Comparison of ENCODE assay signal across 32 mouse cellular contexts in genomic region chr4:138448872-138449615, GRCm38 (mm10). TPM values are rescaled to one million over a fixed set of nuclear protein-coding genes. Genes with fewer than 3 reads are reported as not detected.
A peak's percentile ranks its signal among the peaks of the same experiment; 100 is the strongest.
DNase-seq lines count a peak whose midpoint lies in the region; ATAC-seq and TF ChIP-seq lines count a peak whose summit lies in the region.
"Had no signal": no experiment of that assay in that cellular context is flagged by ENCODE, and none has a peak within 500 bp of the region (broad histone marks: within the 10 kb centered on the region; RNA-seq: fewer than 3 reads in every experiment).

No protein-coding gene starts in this region.

- no peak for DNase-seq in hindbrain, embryonic 10.5 days (ENCODE audit: low spot score)
- peak; percentile 74 for DNase-seq in midbrain, embryonic 11.5 days (ENCODE audit: low spot score, missing footprints)
- DNase-seq in midbrain, embryonic 14.5 days = no peak
- DNase-seq in ES-CJ7 (ENCODE audit: low read depth, low spot score) = peak; percentile 75
- DNase-seq in layer of hippocampus, adult 2 months (ENCODE audit: low spot score in 2 of 2) = no peak
- no peak for DNase-seq in right cerebral cortex, adult 2 months (ENCODE audit: low spot score in 2 of 2)
- DNase-seq: adrenal gland, postnatal 25 days; cerebellum, adult 18-20 months; cerebellum, postnatal 25 days; heart, postnatal 10 days; kidney, adult 8-10 months; kidney, postnatal 10 days; layer of hippocampus, adult 9-11 months; liver, postnatal 0 days; lung, postnatal 4 days; right cerebral cortex, postnatal 25 days had no signal

- 40% methylated on average over 7 of the region's 7 CpGs for WGBS in hindbrain, embryonic 10.5 days
- 37% methylated on average over 7 of the region's 7 CpGs for WGBS in hindbrain, embryonic 12.5 days
- 34% methylated on average over 7 of the region's 7 CpGs for WGBS in midbrain, embryonic 11.5 days
- WGBS in midbrain, embryonic 14.5 days = 39% methylated on average over 7 of the region's 7 CpGs

- H3K4me1 ChIP-seq in hindbrain, embryonic 10.5 days (replicated peaks) = peaks cover 70% of the 10 kb centered on the region
- peaks cover 46% of the 10 kb centered on the region for H3K4me1 ChIP-seq in hindbrain, embryonic 12.5 days
- H3K4me1 ChIP-seq in midbrain, embryonic 11.5 days (ENCODE audit: control insufficient read depth, insufficient read depth, low read length) = peaks cover 40% of the 10 kb centered on the region
- H3K4me1 ChIP-seq in midbrain, embryonic 14.5 days (ENCODE audit: control insufficient read depth, insufficient read depth, low read length) = peaks cover 29% of the 10 kb centered on the region
- peaks cover 96% of the 10 kb centered on the region for H3K4me1 ChIP-seq in E14TG2a.4 (replicated peaks; ENCODE audit: low read depth, low read length)

- no peaks in the 10 kb centered on the region for H3K9me3 ChIP-seq in hindbrain, embryonic 10.5 days
- H3K9me3 ChIP-seq in hindbrain, embryonic 12.5 days (replicated peaks) = no peaks in the 10 kb centered on the region
- H3K9me3 ChIP-seq in midbrain, embryonic 11.5 days (ENCODE audit: control insufficient read depth, low read length) = no peaks in the 10 kb centered on the region
- no peaks in the 10 kb centered on the region for H3K9me3 ChIP-seq in midbrain, embryonic 14.5 days (ENCODE audit: control insufficient read depth, low read length)
- no peaks in the 10 kb centered on the region for H3K9me3 ChIP-seq in E14TG2a.4 (ENCODE audit: low read length)
- H3K9me3 ChIP-seq: embryonic facial prominence, embryonic 12.5 days; heart, embryonic 13.5 days; liver, embryonic 12.5 days; stomach, embryonic 15.5 days had no signal

- no peak overlapping the region for H3K4me3 ChIP-seq in hindbrain, embryonic 10.5 days
- H3K4me3 ChIP-seq in hindbrain, embryonic 12.5 days = no peak overlapping the region
- H3K4me3 ChIP-seq in midbrain, embryonic 11.5 days (ENCODE audit: low read depth, low read length) = no peak overlapping the region
- no peak overlapping the region for H3K4me3 ChIP-seq in midbrain, embryonic 14.5 days (replicated peaks; ENCODE audit: low read depth, low read length)
- peak overlapping the region; percentile 29 for H3K4me3 ChIP-seq in E14TG2a.4 (replicated peaks; ENCODE audit: low read length)
- H3K4me3 ChIP-seq in layer of hippocampus, adult 2 months = no peak overlapping the region
- H3K4me3 ChIP-seq: embryonic facial prominence, embryonic 12.5 days; heart, embryonic 13.5 days; liver, embryonic 12.5 days; megakaryocyte, embryonic 14.5 days; stomach, embryonic 15.5 days had no signal

- 0 out of 2 replicates have a peak overlapping the region, but pooled peaks have one; percentile 74 for H3K27ac ChIP-seq in hindbrain, embryonic 10.5 days
- no peak overlapping the region for H3K27ac ChIP-seq in hindbrain, embryonic 12.5 days
- no peak overlapping the region for H3K27ac ChIP-seq in midbrain, embryonic 11.5 days (ENCODE audit: low read depth, low read length)
- H3K27ac ChIP-seq in midbrain, embryonic 14.5 days (replicated peaks; ENCODE audit: low read depth, low read length) = no peak overlapping the region
- no peak overlapping the region; the same call in 1 of the 2 replicates for H3K27ac ChIP-seq in layer of hippocampus, adult 2 months
- H3K27ac ChIP-seq: embryonic facial prominence, embryonic 12.5 days; heart, embryonic 13.5 days; liver, embryonic 12.5 days; stomach, embryonic 15.5 days had no signal

- H3K36me3 ChIP-seq in hindbrain, embryonic 10.5 days = no peaks in the 10 kb centered on the region
- H3K36me3 ChIP-seq in hindbrain, embryonic 12.5 days = no peaks in the 10 kb centered on the region
- no peaks in the 10 kb centered on the region for H3K36me3 ChIP-seq in midbrain, embryonic 11.5 days (ENCODE audit: control insufficient read depth, insufficient read depth, low read length)
- no peaks in the 10 kb centered on the region for H3K36me3 ChIP-seq in midbrain, embryonic 14.5 days (ENCODE audit: control insufficient read depth, insufficient read depth, low read length)
- H3K36me3 ChIP-seq in E14TG2a.4 (ENCODE audit: insufficient read depth, low read length) = no peaks in the 10 kb centered on the region
- H3K36me3 ChIP-seq: embryonic facial prominence, embryonic 12.5 days; heart, embryonic 13.5 days; liver, embryonic 12.5 days; stomach, embryonic 15.5 days had no signal

- no peak for ATAC-seq in hindbrain, embryonic 12.5 days (ENCODE audit: low FRiP score)
- ATAC-seq in midbrain, embryonic 11.5 days (ENCODE audit: low FRiP score) = no peak
- no peak for ATAC-seq in midbrain, embryonic 14.5 days (ENCODE audit: low FRiP score, low TSS enrichment)
- ATAC-seq: CD4-positive, CD25-positive, alpha-beta regulatory T cell, adult 4 months; forebrain, embryonic 16.5 days; intestine, embryonic 16.5 days; liver, embryonic 12.5 days; liver, postnatal 0 days; Patski had no signal

- TF ChIP-seq CTCF in E14TG2a.4 (conservative IDR thresholded peaks at IDR 0.05; ENCODE audit: low read length) = no peak
- TF ChIP-seq CTCF in layer of hippocampus, adult 2 months (conservative IDR thresholded peaks at IDR 0.05) = no peak

- peaks cover 75% of the 10 kb centered on the region for H3K27me3 ChIP-seq in hindbrain, embryonic 10.5 days (ENCODE audit: insufficient read depth, poor library complexity, severe bottlenecking)
- peaks cover 21% of the 10 kb centered on the region; the same call in 1 of the 2 replicates for H3K27me3 ChIP-seq in hindbrain, embryonic 12.5 days
- peaks cover 10% of the 10 kb centered on the region for H3K27me3 ChIP-seq in midbrain, embryonic 11.5 days (ENCODE audit: control insufficient read depth, insufficient read depth, low read length)
- no peaks in the 10 kb centered on the region for H3K27me3 ChIP-seq in midbrain, embryonic 14.5 days (ENCODE audit: control insufficient read depth, insufficient read depth, low read length)
- peaks cover 6% of the 10 kb centered on the region; the same call in 1 of the 2 replicates for H3K27me3 ChIP-seq in E14TG2a.4 (ENCODE audit: insufficient read depth, low read length)
- H3K27me3 ChIP-seq: Patski; stomach, embryonic 15.5 days had no signal

- no peak overlapping the region for H3K9ac ChIP-seq in hindbrain, embryonic 12.5 days
- H3K9ac ChIP-seq in midbrain, embryonic 11.5 days (ENCODE audit: low read length) = no peak overlapping the region
- H3K9ac ChIP-seq in midbrain, embryonic 14.5 days (replicated peaks; ENCODE audit: low read length) = no peak overlapping the region
- H3K9ac ChIP-seq: embryonic facial prominence, embryonic 12.5 days; heart, embryonic 13.5 days; liver, embryonic 12.5 days; liver, postnatal 0 days; stomach, embryonic 15.5 days had no signal

- H3K4me2 ChIP-seq in hindbrain, embryonic 12.5 days (replicated peaks) = no peak overlapping the region
- H3K4me2 ChIP-seq in midbrain, embryonic 11.5 days = no peak overlapping the region
- no peak overlapping the region for H3K4me2 ChIP-seq in midbrain, embryonic 14.5 days (ENCODE audit: low read length)
- H3K4me2 ChIP-seq: embryonic facial prominence, embryonic 12.5 days; heart, embryonic 13.5 days; liver, embryonic 12.5 days; stomach, embryonic 15.5 days had no signal

RNA-seq across cellular contexts. Expression of gene Camk2n1, which starts 5.1 kb away (rescaled TPM):
- polyA plus RNA-seq in hindbrain, embryonic 10.5 days (2016; fragmentation: Nextera tagmentation; extraction: Ambion mirVana) = 2.9 and 5.1 TPM in 2 replicates
- polyA plus RNA-seq in hindbrain, embryonic 12.5 days (2016; fragmentation: Nextera tagmentation; extraction: Ambion mirVana) = 7.9 TPM in 2 replicates
- polyA plus RNA-seq in midbrain, embryonic 11.5 days (2014; fragmentation: Nextera tagmentation; extraction: Ambion mirVana) = 6.0 and 6.1 TPM in 2 replicates
- 15.4 and 20.5 TPM in 2 replicates for polyA plus RNA-seq in midbrain, embryonic 14.5 days (2014; fragmentation: Nextera tagmentation; extraction: Ambion mirVana)
- 100 to 1,000 TPM; 378 to 385 TPM for total RNA-seq in layer of hippocampus, adult 2 months (2021)
- total RNA-seq: MEL had no signal

RNA-seq across cellular contexts. Expression of gene Mul1, which starts 14.6 kb away (rescaled TPM):
- polyA plus RNA-seq in hindbrain, embryonic 10.5 days (2016; fragmentation: Nextera tagmentation; extraction: Ambion mirVana) = 20.2 and 22.6 TPM in 2 replicates
- polyA plus RNA-seq in hindbrain, embryonic 12.5 days (2016; fragmentation: Nextera tagmentation; extraction: Ambion mirVana) = 16.1 and 22.3 TPM in 2 replicates
- polyA plus RNA-seq in midbrain, embryonic 11.5 days (2014; fragmentation: Nextera tagmentation; extraction: Ambion mirVana) = 17.9 and 18.5 TPM in 2 replicates
- 22.8 and 23.8 TPM in 2 replicates for polyA plus RNA-seq in midbrain, embryonic 14.5 days (2014; fragmentation: Nextera tagmentation; extraction: Ambion mirVana)
- total RNA-seq in layer of hippocampus, adult 2 months (2021) = 10 to 100 TPM; 54.4 to 57.9 TPM

RNA-seq across cellular contexts. Expression of gene Fam43b, which starts 52.7 kb away (rescaled TPM):
- polyA plus RNA-seq in hindbrain, embryonic 10.5 days (2016; fragmentation: Nextera tagmentation; extraction: Ambion mirVana) = not detected in 2 replicates
- 0.69 and 1.2 TPM in 2 replicates for polyA plus RNA-seq in hindbrain, embryonic 12.5 days (2016; fragmentation: Nextera tagmentation; extraction: Ambion mirVana)
- 0.14 TPM in 1 of 2 replicates, not detected in the other for polyA plus RNA-seq in midbrain, embryonic 11.5 days (2014; fragmentation: Nextera tagmentation; extraction: Ambion mirVana)
- 5.4 and 6.7 TPM in 2 replicates for polyA plus RNA-seq in midbrain, embryonic 14.5 days (2014; fragmentation: Nextera tagmentation; extraction: Ambion mirVana)
- 10 to 100 TPM; 26.5 to 33.1 TPM for total RNA-seq in layer of hippocampus, adult 2 months (2021)
- total RNA-seq: gastrocnemius, adult 8-10 months; gastrocnemius, postnatal 4 days; heart, adult 8-10 months; heart, postnatal 10 days; MEL had no signal
- polyA plus RNA-seq: CD4-positive, CD25-positive, alpha-beta regulatory T cell, adult 4 months; heart, embryonic 13.5 days; intestine, embryonic 16.5 days; large intestine, adult 2 months; liver, embryonic 12.5 days; liver, postnatal 0 days; Patski; stomach, embryonic 15.5 days had no signal

Comparison
In these comparisons a context has a peak if more than half of its experiments do, and no peak if none do; other contexts are left out.
1. DNase-seq: peak in midbrain, embryonic 11.5 days (single experiment) and ES-CJ7 (single experiment); none in hindbrain, embryonic 10.5 days (single experiment), midbrain, embryonic 14.5 days (single experiment), layer of hippocampus, adult 2 months (0 of 2) and right cerebral cortex, adult 2 months (0 of 2).